Mouse (Mus musculus): ENCODE results near the gene Slc25a39. TPM values are rescaled to one million over a fixed set of nuclear protein-coding genes. Genes with fewer than 3 reads are reported as not detected.

Gene Slc25a39
- polyA plus RNA-seq (2015; fragmentation: Nextera tagmentation; extraction: Ambion mirVana), result 214 TPM in 2 replicates

- peak within 1 kb of the TSS; percentile 81 for H3K4me3 ChIP-seq (ENCODE audit: low read depth, low read length)
- peak within 1 kb of the TSS; percentile 68 for H3K4me2 ChIP-seq (replicated peaks; ENCODE audit: low read depth, low read length)
- H3K27ac ChIP-seq (ENCODE audit: low read length), result peak within 1 kb of the TSS; percentile 87
- peak within 1 kb of the TSS; percentile 68 for H3K9ac ChIP-seq (replicated peaks; ENCODE audit: low read depth)
- no peaks in the 10 kb centered on the region for H3K27me3 ChIP-seq (replicated peaks; ENCODE audit: insufficient read depth, low read length)
- peak; percentile 55 for DNase-seq (ENCODE audit: low spot score)
- H3K36me3 ChIP-seq (ENCODE audit: insufficient read depth, low read length), result peaks cover 10% of the 10 kb centered on the region
- peak; percentile 1; the same call in 1 of the 2 replicates for ATAC-seq
- WGBS, result 1% methylated on average over 19 of the region's 19 CpGs
- no peaks in the 10 kb centered on the region for H3K9me3 ChIP-seq (ENCODE audit: low read length)
- no peak for TF ChIP-seq CTCF (IDR thresholded peaks at IDR 0.05)
- no peak for TF ChIP-seq EP300 (IDR thresholded peaks at IDR 0.05)
- peaks cover 9% of the 10 kb centered on the region; the same call in 1 of the 2 replicates for H3K4me1 ChIP-seq (ENCODE audit: insufficient read depth, low read depth, low read length)
Observed at GRCm38 (mm10) chr11:102407834-102408215, at the start of gene Slc25a39. TSS of gene Slc25a39 (minus strand) at chr11:102407946.

DNA sequence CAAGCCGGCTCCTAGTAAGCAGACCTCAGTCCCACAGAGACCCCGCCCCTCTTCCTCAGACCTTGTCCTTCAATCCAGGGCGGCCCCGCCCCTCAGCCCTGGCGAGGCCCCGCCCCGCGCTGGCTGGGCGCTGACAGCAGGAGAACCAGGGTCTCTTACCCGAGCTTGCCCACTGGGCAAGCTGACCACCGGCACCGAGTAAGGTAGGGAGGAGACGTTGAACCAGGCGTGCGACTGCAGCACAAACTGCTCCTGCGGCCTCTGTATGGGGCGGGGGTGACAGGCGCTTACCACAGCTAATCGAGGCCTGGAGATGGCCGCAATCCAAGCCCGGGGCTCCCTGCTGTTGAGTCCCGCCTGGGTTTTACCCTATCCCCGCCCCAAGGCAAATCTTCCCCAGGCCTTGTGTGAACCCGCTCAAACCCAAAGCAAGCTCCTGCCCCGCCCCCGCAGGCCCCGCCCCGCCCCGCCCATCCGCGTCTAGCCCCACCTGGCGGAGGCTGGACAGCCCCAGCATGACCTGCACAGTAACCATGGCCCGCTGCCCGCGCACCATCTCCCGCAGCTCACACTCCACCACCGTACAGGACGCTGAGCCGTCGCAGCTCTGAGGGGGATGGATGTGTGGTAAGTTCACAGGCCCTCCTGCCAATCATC lies 48.1 kb upstream of the Slc25a39 start:
- H3K27ac ChIP-seq (ENCODE audit: low read length), result no peak overlapping the region
- DNase-seq (ENCODE audit: low spot score) (peak; percentile 85), ATAC-seq (peak; percentile 92)
- TF ChIP-seq EP300 (IDR thresholded peaks at IDR 0.05) (no peak), CTCF (IDR thresholded peaks at IDR 0.05) (peak; percentile 57)
- 0 out of 2 replicates have a peak, but pooled peaks cover 2% of the 10 kb centered on the region for H3K4me1 ChIP-seq (ENCODE audit: insufficient read depth, low read depth, low read length)
- peak overlapping the region; percentile 91 for H3K4me2 ChIP-seq (replicated peaks; ENCODE audit: low read depth, low read length)
- H3K36me3 ChIP-seq (ENCODE audit: insufficient read depth, low read length), result no peaks in the 10 kb centered on the region
- peak overlapping the region; percentile 34; the same call in 1 of the 2 replicates for H3K9ac ChIP-seq (replicated peaks; ENCODE audit: low read depth)
- H3K9me3 ChIP-seq (ENCODE audit: low read length), result no peaks in the 10 kb centered on the region
- 0% methylated on average over 32 of the region's 40 CpGs for WGBS
- H3K27me3 ChIP-seq (replicated peaks; ENCODE audit: insufficient read depth, low read length), result no peaks in the 10 kb centered on the region
- peak overlapping the region; percentile 44 for H3K4me3 ChIP-seq (ENCODE audit: low read depth, low read length)

DNA sequence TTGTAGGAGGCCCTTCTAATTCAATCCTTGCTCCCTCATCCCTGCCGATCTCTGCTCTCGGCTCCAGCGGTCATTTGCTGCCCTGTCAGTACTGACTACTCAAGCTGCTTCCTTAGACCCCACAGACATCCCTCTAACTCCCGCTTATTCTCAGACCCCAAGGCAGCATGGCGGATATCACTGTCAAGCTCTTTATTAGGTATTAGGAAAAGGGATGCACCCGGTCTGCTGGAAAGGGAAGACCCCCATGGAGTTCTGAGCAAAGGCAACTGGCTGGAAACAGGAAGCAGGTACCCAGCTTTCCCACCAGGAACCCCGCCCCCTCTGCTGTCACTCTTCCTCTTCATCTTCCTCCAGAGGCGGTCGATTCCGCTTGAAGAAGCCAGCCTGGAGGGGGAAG lies 45.4 kb upstream of the Slc25a39 start:
- 27% methylated on average over 10 of the region's 10 CpGs for WGBS
- DNase-seq (ENCODE audit: low spot score), result no peak

DNA sequence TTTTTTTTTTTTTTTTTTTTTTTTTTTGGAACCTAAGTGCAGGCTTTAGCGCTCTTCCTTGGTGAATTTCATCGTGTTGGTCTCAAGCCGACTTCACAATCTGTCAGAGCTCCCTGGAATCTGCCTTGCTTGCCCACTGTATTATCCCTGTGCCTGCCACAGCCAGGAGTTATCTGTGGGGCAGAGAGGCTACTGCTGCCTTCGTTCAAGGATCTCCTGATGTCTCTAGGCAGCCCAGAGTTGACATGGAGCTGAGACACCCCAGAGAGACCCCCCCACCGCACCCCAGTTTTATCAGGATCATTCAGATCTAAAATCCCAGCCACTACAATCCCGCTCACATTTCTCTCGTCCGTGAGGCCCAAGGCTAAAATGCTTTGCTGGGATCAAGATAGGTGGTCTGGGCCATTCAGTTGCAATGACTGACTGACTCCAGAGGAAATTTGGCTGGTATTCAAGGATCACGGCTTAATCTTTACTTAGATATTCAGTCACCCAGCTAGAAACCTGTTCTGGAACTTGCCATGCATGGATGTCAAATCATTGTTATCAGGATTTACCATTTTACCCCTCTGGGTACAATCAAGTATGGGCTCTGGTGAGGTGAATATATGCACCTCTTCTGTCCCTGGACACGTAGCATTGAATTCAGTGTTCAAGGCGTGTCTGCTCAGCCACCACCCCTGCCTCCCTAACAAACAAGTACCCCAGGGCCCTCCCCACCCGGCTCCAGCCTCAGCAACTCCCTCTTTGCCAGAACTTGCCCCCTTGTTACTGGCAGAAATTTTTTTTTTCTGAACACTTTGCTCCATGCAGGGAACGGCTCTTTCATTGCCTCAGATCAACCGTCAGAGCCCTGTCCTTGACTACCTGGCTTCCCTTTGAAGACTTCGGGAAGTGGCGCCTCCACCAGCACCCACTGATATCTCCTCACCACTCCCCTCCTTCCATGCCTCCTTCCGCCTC lies 41.6 kb upstream of the Slc25a39 start:
- H3K4me1 ChIP-seq (ENCODE audit: insufficient read depth, low read depth, low read length), result peaks cover 11% of the 10 kb centered on the region
- DNase-seq (ENCODE audit: low spot score), result no peak
- 45% methylated on average over 17 of the region's 17 CpGs for WGBS

More for the DNA sequence above, 45.4 kb upstream of the Slc25a39 start:
- H3K9ac ChIP-seq (replicated peaks; ENCODE audit: low read depth), result no peak overlapping the region
- no peak overlapping the region for H3K27ac ChIP-seq (ENCODE audit: low read length)
- no peaks in the 10 kb centered on the region for H3K27me3 ChIP-seq (replicated peaks; ENCODE audit: insufficient read depth, low read length)
- no peaks in the 10 kb centered on the region for H3K36me3 ChIP-seq (ENCODE audit: insufficient read depth, low read length)
- no peak overlapping the region for H3K4me2 ChIP-seq (replicated peaks; ENCODE audit: low read depth, low read length)
- no peak overlapping the region for H3K4me3 ChIP-seq (ENCODE audit: low read depth, low read length)
- H3K9me3 ChIP-seq (ENCODE audit: low read length), result no peaks in the 10 kb centered on the region
- TF ChIP-seq CTCF (IDR thresholded peaks at IDR 0.05), result no peak
- TF ChIP-seq EP300 (IDR thresholded peaks at IDR 0.05), result no peak
- H3K4me1 ChIP-seq (ENCODE audit: insufficient read depth, low read depth, low read length), result 0 out of 2 replicates have a peak, but pooled peaks cover 2% of the 10 kb centered on the region
- ATAC-seq, result no peak

DNA sequence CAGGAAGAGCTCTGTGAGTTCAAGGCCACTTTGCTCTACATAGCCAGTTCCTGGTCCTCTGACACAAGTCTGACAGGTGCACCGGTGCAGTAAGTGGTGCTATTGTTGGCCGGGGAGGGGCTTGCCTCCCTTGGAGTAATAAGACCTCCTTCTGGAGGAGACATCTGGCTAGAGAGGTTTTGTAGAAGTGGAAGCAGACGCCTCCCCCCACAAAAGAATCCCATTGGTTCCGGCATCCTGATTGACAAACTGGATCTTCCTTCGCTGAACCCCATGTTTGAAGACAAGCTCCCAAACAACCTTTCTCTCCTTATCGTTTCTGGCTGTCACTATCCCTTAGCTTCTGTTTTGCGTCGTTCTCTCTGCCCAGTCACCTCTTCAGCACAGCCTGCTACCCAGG lies 40.6 kb upstream of the Slc25a39 start:
- 23% methylated on average over 8 of the region's 8 CpGs for WGBS
- no peaks in the 10 kb centered on the region for H3K27me3 ChIP-seq (replicated peaks; ENCODE audit: insufficient read depth, low read length)
- no peak overlapping the region for H3K9ac ChIP-seq (replicated peaks; ENCODE audit: low read depth)
- H3K4me3 ChIP-seq (ENCODE audit: low read depth, low read length), result no peak overlapping the region
- ATAC-seq (no peak), DNase-seq (ENCODE audit: low spot score) (no peak)
- no peak overlapping the region for H3K4me2 ChIP-seq (replicated peaks; ENCODE audit: low read depth, low read length)
- no peaks in the 10 kb centered on the region for H3K36me3 ChIP-seq (ENCODE audit: insufficient read depth, low read length)
- TF ChIP-seq CTCF (IDR thresholded peaks at IDR 0.05), result no peak
- TF ChIP-seq EP300 (IDR thresholded peaks at IDR 0.05), result no peak
- no peak overlapping the region for H3K27ac ChIP-seq (ENCODE audit: low read length)
- no peaks in the 10 kb centered on the region for H3K9me3 ChIP-seq (ENCODE audit: low read length)
- peaks cover 11% of the 10 kb centered on the region for H3K4me1 ChIP-seq (ENCODE audit: insufficient read depth, low read depth, low read length)

More for the DNA sequence above, 41.6 kb upstream of the Slc25a39 start:
- no peak for ATAC-seq
- Histone ChIP-seq H3K27ac (ENCODE audit: low read length) (no peak overlapping the region), H3K27me3 (replicated peaks; ENCODE audit: insufficient read depth, low read length) (no peaks in the 10 kb centered on the region), H3K9me3 (ENCODE audit: low read length) (no peaks in the 10 kb centered on the region), H3K9ac (replicated peaks; ENCODE audit: low read depth) (no peak overlapping the region), H3K36me3 (ENCODE audit: insufficient read depth, low read length) (no peaks in the 10 kb centered on the region), H3K4me2 (replicated peaks; ENCODE audit: low read depth, low read length) (no peak overlapping the region), H3K4me3 (ENCODE audit: low read depth, low read length) (no peak overlapping the region)
- TF ChIP-seq EP300 (IDR thresholded peaks at IDR 0.05) (no peak), CTCF (IDR thresholded peaks at IDR 0.05) (no peak)

GRCm38 (mm10) chr11:102447497-102447896 lies 39.8 kb upstream of the Slc25a39 start, which contains the start of gene Fam171a2:
TSS of gene Fam171a2 (minus strand) at chr11:102447682.
- Histone ChIP-seq H3K4me1 (ENCODE audit: insufficient read depth, low read depth, low read length) (peaks cover 11% of the 10 kb centered on the region), H3K27me3 (replicated peaks; ENCODE audit: insufficient read depth, low read length) (no peaks in the 10 kb centered on the region), H3K36me3 (ENCODE audit: insufficient read depth, low read length) (no peaks in the 10 kb centered on the region), H3K27ac (ENCODE audit: low read length) (peak within 1 kb of the TSS; percentile 66), H3K9me3 (ENCODE audit: low read length) (no peaks in the 10 kb centered on the region), H3K9ac (replicated peaks; ENCODE audit: low read depth) (peak within 1 kb of the TSS; percentile 50), H3K4me3 (ENCODE audit: low read depth, low read length) (peak within 1 kb of the TSS; percentile 78), H3K4me2 (replicated peaks; ENCODE audit: low read depth, low read length) (peak within 1 kb of the TSS; percentile 99)
- 5% methylated on average over 27 of the region's 40 CpGs for WGBS
- DNase-seq (ENCODE audit: low spot score) (peak; percentile 78), ATAC-seq (peak; percentile 71)
- TF ChIP-seq EP300 (IDR thresholded peaks at IDR 0.05), result no peak
- TF ChIP-seq CTCF (IDR thresholded peaks at IDR 0.05), result peak; percentile 75
